8 mouse cellular contexts compared by ENCODE assay signal in genomic region chr9:62438755-62439101, GRCm38 (mm10).
A peak's percentile ranks its signal among the peaks of the same experiment; 100 is the strongest.
DNase-seq lines count a peak whose midpoint lies in the region; ATAC-seq and TF ChIP-seq lines count a peak whose summit lies in the region.

No protein-coding gene starts in this region.

- peak overlapping the region; percentile 67 for H3K27ac ChIP-seq in cortical plate, adult 2 months (ENCODE audit: insufficient read depth, low read length)
- peak overlapping the region; percentile 95 for H3K27ac ChIP-seq in heart, embryonic 13.5 days (replicated peaks)
- H3K27ac ChIP-seq in kidney, postnatal 0 days = peak overlapping the region; percentile 81
- H3K27ac ChIP-seq in lung, embryonic 15.5 days = peak overlapping the region; percentile 83

- H3K36me3 ChIP-seq in heart, embryonic 13.5 days = no peaks in the 10 kb centered on the region
- H3K36me3 ChIP-seq in kidney, postnatal 0 days (ENCODE audit: insufficient read depth, low read length) = no peaks in the 10 kb centered on the region
- H3K36me3 ChIP-seq in lung, embryonic 15.5 days = no peaks in the 10 kb centered on the region

- no peak overlapping the region for H3K4me3 ChIP-seq in cortical plate, adult 2 months (ENCODE audit: insufficient read depth, low read length)
- H3K4me3 ChIP-seq in heart, embryonic 13.5 days = no peak overlapping the region
- H3K4me3 ChIP-seq in kidney, postnatal 0 days (replicated peaks; ENCODE audit: low read depth, low read length) = no peak overlapping the region
- H3K4me3 ChIP-seq in lung, embryonic 15.5 days = no peak overlapping the region

- H3K4me1 ChIP-seq in cortical plate, adult 2 months (ENCODE audit: control insufficient read depth, insufficient read depth, low read length) = peaks cover 10% of the 10 kb centered on the region
- peaks cover 46% of the 10 kb centered on the region for H3K4me1 ChIP-seq in heart, embryonic 13.5 days
- peaks cover 9% of the 10 kb centered on the region for H3K4me1 ChIP-seq in kidney, postnatal 0 days (replicated peaks; ENCODE audit: insufficient read depth, low read length)
- H3K4me1 ChIP-seq in lung, embryonic 15.5 days = peaks cover 20% of the 10 kb centered on the region

- peak; percentile 41 for DNase-seq in ES-CJ7 (ENCODE audit: low read depth, low spot score)
- DNase-seq in kidney, postnatal 0 days (ENCODE audit: low spot score) = peak; percentile 82
- DNase-seq in right cerebral cortex, postnatal 10 days (ENCODE audit: low spot score in 2 of 2) = peak; percentile 73 to 84
- DNase-seq in gastrocnemius, postnatal 4 days (ENCODE audit: low spot score in 2 of 2) = no peak
- no peak for DNase-seq in yolk sac, embryonic 10.5 days (ENCODE audit: low spot score)

- no peaks in the 10 kb centered on the region for H3K27me3 ChIP-seq in heart, embryonic 13.5 days (replicated peaks)
- no peaks in the 10 kb centered on the region for H3K27me3 ChIP-seq in kidney, postnatal 0 days (ENCODE audit: insufficient read depth, low read length)
- no peaks in the 10 kb centered on the region for H3K27me3 ChIP-seq in lung, embryonic 15.5 days

- H3K9ac ChIP-seq in heart, embryonic 13.5 days = peak overlapping the region; percentile 69
- H3K9ac ChIP-seq in kidney, postnatal 0 days (ENCODE audit: low read depth, low read length) = no peak overlapping the region
- no peak overlapping the region for H3K9ac ChIP-seq in lung, embryonic 15.5 days

- peak overlapping the region; percentile 9; the same call in 1 of the 2 replicates for H3K4me2 ChIP-seq in heart, embryonic 13.5 days
- H3K4me2 ChIP-seq in kidney, postnatal 0 days (ENCODE audit: low read length) = no peak overlapping the region
- H3K4me2 ChIP-seq in lung, embryonic 15.5 days = no peak overlapping the region

- 0 out of 2 replicates have a peak, but pooled peaks have one; percentile 34 for TF ChIP-seq POLR2A in cortical plate, adult 2 months (IDR thresholded peaks at IDR 0.05; ENCODE audit: extremely low read depth, insufficient read depth, low read length)

- H3K9me3 ChIP-seq in heart, embryonic 13.5 days = no peaks in the 10 kb centered on the region
- no peaks in the 10 kb centered on the region for H3K9me3 ChIP-seq in kidney, postnatal 0 days (replicated peaks; ENCODE audit: low read length)
- no peaks in the 10 kb centered on the region for H3K9me3 ChIP-seq in lung, embryonic 15.5 days

- TF ChIP-seq CTCF in cortical plate, adult 2 months (IDR thresholded peaks at IDR 0.05; ENCODE audit: extremely low read depth, insufficient read depth, low read length) = no peak
- TF ChIP-seq CTCF in kidney, postnatal 0 days (IDR thresholded peaks at IDR 0.05; ENCODE audit: low read depth) = no peak

- WGBS in heart, embryonic 13.5 days = 12% methylated on average over 3 of the region's 3 CpGs
- 29% methylated on average over 3 of the region's 3 CpGs for WGBS in kidney, postnatal 0 days
- 57% methylated on average over 3 of the region's 3 CpGs for WGBS in lung, embryonic 15.5 days

- ATAC-seq in heart, embryonic 13.5 days (ENCODE audit: extremely low read depth, insufficient number of reproducible peaks, low FRiP score, low TSS enrichment) = peak; percentile 67
- peak; percentile 69; the same call in 1 of the 2 replicates for ATAC-seq in kidney, postnatal 0 days (replicated peaks; ENCODE audit: low FRiP score, low read depth)
- ATAC-seq in lung, embryonic 15.5 days (ENCODE audit: borderline replicate concordance, extremely low read depth, low FRiP score, low TSS enrichment) = peak; percentile 47; the same call in 1 of the 2 replicates

Comparison
In these comparisons a context has a peak if more than half of its experiments do, and no peak if none do; other contexts are left out.
1. DNase-seq: peak in ES-CJ7 (single experiment), kidney, postnatal 0 days (single experiment) and right cerebral cortex, postnatal 10 days (2 of 2); none in gastrocnemius, postnatal 4 days (0 of 2) and yolk sac, embryonic 10.5 days (single experiment).
2. Peak in every context shown above with its lines, with median percentiles within 50 percentile points of each other: H3K27ac ChIP-seq and ATAC-seq.